Mouse (Mus musculus): ENCODE results near the gene Zfand5. TPM values are rescaled to one million over a fixed set of nuclear protein-coding genes. Genes with fewer than 3 reads are reported as not detected.

The Zfand5 gene
- polyA plus RNA-seq, 1 experiment from 2014 or later, result 106 TPM

Other genes with a start within 250 kb of the Zfand5 start
- gene Gda, start 201.2 kb downstream of the Zfand5 start, polyA plus RNA-seq (2016; fragmentation: Nextera tagmentation; extraction: Ambion mirVana), result not detected in 2 replicates

All from hindbrain, embryonic 10.5 days (tissue).